Mouse (Mus musculus) midbrain, postnatal 0 days (tissue): ENCODE data around the gene Kif2a. TPM values are rescaled to one million over a fixed set of nuclear protein-coding genes. Genes with fewer than 3 reads are reported as not detected.
"Not testable (repeated sequence)": the region's sequence is repeated elsewhere in the genome, so short reads cannot be mapped to it uniquely, and the experiment has no call there.

Experiments used
- ATAC-seq: fragments of 200-750 bp; cut with Nextera tagmentation; 2 replicates; pipeline ENCODE4 v1.8.0; 2017; ENCODE audit warnings: moderate number of reproducible peaks, mild to moderate bottlenecking, moderate TSS enrichment, moderate library complexity; ENCODE audit not compliant: low FRiP score
- DNase-seq: peaks from one replicate; pipeline ENCODE4 v3.0.0-alpha.2; 2015; ENCODE audit warnings: low spot score
- H3K27ac ChIP-seq: fragments of 300-500 bp; sonication (generic); 2 replicates; pipeline ENCODE4 v1.5.1; 2014; ENCODE audit warnings: low read depth, mild to moderate bottlenecking, low read length, mixed read lengths
- H3K27me3 ChIP-seq: fragments of 300-500 bp; sonication (generic); 2 replicates; pipeline ENCODE4 v1.6.1; 2014; ENCODE audit warnings: low read length, control low read depth, mixed read lengths; ENCODE audit not compliant: insufficient read depth
- H3K36me3 ChIP-seq: fragments of 300-500 bp; sonication (generic); 2 replicates; pipeline ENCODE4 v1.6.1; 2014; ENCODE audit warnings: low read length, control low read depth, mixed read lengths; ENCODE audit not compliant: insufficient read depth
- H3K4me1 ChIP-seq: fragments of 300-500 bp; sonication (generic); 2 replicates; pipeline ENCODE4 v1.6.1; 2014; ENCODE audit warnings: mild to moderate bottlenecking, control low read depth, antibody characterized with exemption, low read length, mixed read lengths; ENCODE audit not compliant: insufficient read depth
- H3K4me2 ChIP-seq: fragments of 300-500 bp; sonication (generic); 2 replicates; pipeline ENCODE4 v1.6.1; 2014; ENCODE audit warnings: low read depth, mild to moderate bottlenecking, low read length, mixed read lengths; ENCODE audit not compliant: poor library complexity, severe bottlenecking
- H3K4me3 ChIP-seq: fragments of 300-500 bp; sonication (generic); 2 replicates; pipeline ENCODE4 v1.5.1; 2014; ENCODE audit warnings: low read depth, mild to moderate bottlenecking, low read length, moderate library complexity
- H3K9ac ChIP-seq: fragments of 300-500 bp; sonication (generic); replicated peaks from 2 replicates; pipeline ENCODE4 v1.6.1; 2014; ENCODE audit warnings: mild to moderate bottlenecking, low read length, moderate library complexity, mixed read lengths; ENCODE audit not compliant: poor library complexity, severe bottlenecking
- H3K9me3 ChIP-seq: fragments of 300-500 bp; sonication (generic); 2 replicates; pipeline ENCODE4 v1.6.1; 2016; ENCODE audit warnings: low read length, control low read depth
- CTCF ChIP-seq: IDR thresholded peaks from 2 replicates; pipeline ENCODE4 v1.5.1; 2016; ENCODE audit warnings: antibody characterized with exemption, mild to moderate bottlenecking
- WGBS: fragments of 180-500 bp; shearing (Covaris S2); extraction: QIAGEN DNeasy Blood & Tissue Kit; methylation state at CpG from one replicate; pipeline ENCODE4 v1.1.7; 2014; 5-methylcytosine and 5-hydroxymethylcytosine counted together
- polyA plus RNA-seq: library from polyadenylated mRNA; unstranded; fragments of >200 nt; fragmentation: Nextera tagmentation; extraction: Ambion mirVana; gene quantifications from 2 replicates; pipeline ENCODE4 v1.2.1, GENCODE M21; 2015
- total RNA-seq: library from RNA; depleted of rRNA; stranded (reverse); fragments of >200 nt; gene quantifications from 2 replicates; pipeline ENCODE4 v1.2.3, GENCODE M21; 2014

The Kif2a gene
- total and polyA plus RNA-seq, 2 experiments from 2014 or later, result 44.4 to 97.3 TPM

DNA sequence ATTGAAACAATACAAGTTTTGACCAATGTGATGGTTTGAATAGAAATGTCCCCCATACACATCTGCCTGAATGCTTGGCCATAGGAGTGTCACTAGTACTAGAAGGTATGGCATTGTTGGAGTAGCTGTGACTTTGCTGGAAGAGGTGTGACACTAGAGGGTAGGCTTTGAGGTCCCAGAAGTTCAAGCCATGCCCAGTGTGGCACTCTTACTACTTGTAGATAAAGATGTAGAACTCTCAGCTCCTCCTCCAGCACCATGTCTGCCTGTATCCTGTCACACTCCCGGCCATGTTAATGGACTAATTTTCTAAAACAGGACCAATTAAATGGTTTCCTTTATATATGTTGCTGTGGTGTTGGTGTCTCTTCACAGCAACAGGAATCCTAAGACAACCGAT lies 10.3 kb downstream of the Kif2a start:
- TF ChIP-seq CTCF, result no peak
- no peak for DNase-seq
- 81% methylated on average over 2 of the region's 2 CpGs for WGBS
- no peaks in the 10 kb centered on the region for H3K36me3 ChIP-seq
- no peaks in the 10 kb centered on the region for H3K9me3 ChIP-seq
- H3K4me2 ChIP-seq, result no peak overlapping the region
- no peak overlapping the region for H3K4me3 ChIP-seq
- no peak overlapping the region for H3K9ac ChIP-seq
- H3K4me1 ChIP-seq, result 0 out of 2 replicates have a peak, but pooled peaks cover 2% of the 10 kb centered on the region
- no peak overlapping the region for H3K27ac ChIP-seq
- no peak for ATAC-seq
- H3K27me3 ChIP-seq, result no peaks in the 10 kb centered on the region

DNA sequence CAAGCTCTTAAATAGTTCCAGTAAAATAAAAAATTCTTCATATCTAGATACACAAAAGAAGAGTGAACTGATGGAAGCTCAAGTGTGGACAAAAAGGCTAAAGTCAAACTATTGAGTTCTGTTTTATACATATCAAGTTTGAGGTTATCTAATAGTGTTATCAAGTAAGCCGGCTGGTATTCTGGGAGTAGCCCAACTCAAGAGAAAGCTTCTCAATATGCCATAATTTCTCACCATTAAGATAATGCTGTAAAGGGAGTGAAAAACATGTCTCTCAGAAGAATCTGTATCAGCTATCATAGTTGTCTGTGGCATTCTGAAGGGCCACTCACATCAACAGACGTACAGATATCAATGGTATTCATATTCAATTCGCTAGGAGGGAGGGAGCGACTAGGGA lies 13.8 kb downstream of the Kif2a start:
- no peaks in the 10 kb centered on the region for H3K36me3 ChIP-seq
- H3K9me3 ChIP-seq, result no peaks in the 10 kb centered on the region
- H3K9ac ChIP-seq, result no peak overlapping the region
- H3K27me3 ChIP-seq, result no peaks in the 10 kb centered on the region
- H3K4me1 ChIP-seq, result 0 out of 2 replicates have a peak, but pooled peaks cover 2% of the 10 kb centered on the region
- H3K4me2 ChIP-seq, result no peak overlapping the region
- WGBS, result 90% methylated on average over 4 of the region's 4 CpGs
- no peak for DNase-seq
- TF ChIP-seq CTCF, result no peak
- H3K27ac ChIP-seq, result no peak overlapping the region
- no peak overlapping the region for H3K4me3 ChIP-seq
- no peak for ATAC-seq

DNA sequence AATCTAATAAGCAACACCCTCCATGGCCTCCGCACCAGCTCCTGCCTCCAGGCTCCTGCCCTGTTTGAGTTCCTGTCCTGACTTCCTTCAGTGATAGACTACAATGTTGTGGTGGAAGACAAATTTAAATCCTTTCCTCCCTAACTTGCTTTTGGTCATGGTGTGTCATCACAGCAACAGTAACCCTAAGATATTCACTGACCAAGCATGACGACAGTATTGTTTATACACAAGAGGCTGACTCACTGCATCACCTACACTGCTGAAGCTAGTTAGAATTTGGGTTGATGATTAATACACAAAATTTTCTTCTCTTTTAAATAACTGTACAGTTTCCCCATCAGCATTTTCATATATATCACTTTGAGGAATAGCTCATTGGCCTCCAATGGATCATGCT lies 18.7 kb downstream of the Kif2a start:
- Histone ChIP-seq H3K36me3 (no peaks in the 10 kb centered on the region), H3K4me3 (no peak overlapping the region), H3K27me3 (no peaks in the 10 kb centered on the region), H3K27ac (no peak overlapping the region), H3K4me1 (no peaks in the 10 kb centered on the region), H3K4me2 (no peak overlapping the region), H3K9ac (no peak overlapping the region), H3K9me3 (no peaks in the 10 kb centered on the region)
- ATAC-seq (no peak), DNase-seq (no peak)
- no peak for TF ChIP-seq CTCF
- 92% methylated on average over 2 of the region's 2 CpGs for WGBS

DNA sequence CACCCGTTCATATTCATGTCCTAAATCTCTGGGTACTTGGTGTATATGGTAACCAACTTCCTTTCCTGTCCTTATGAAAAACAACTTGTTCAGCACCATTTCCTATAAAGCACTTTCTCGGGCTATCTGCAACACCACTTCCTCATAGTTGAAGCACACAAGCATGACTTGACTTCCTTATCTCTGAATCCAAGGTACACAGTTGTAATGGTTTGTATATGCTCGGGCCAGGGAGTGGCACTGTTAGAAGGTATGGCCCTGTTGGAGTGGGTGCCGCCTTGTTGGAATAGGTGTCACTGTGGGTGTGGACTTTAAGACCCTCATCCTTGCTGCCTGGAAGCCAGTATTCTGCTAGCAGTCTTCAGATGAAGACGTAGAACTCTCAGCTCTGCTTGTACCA lies 23.3 kb downstream of the Kif2a start:
- Histone ChIP-seq H3K4me3 (no peak overlapping the region), H3K36me3 (no peaks in the 10 kb centered on the region), H3K27me3 (no peaks in the 10 kb centered on the region), H3K4me2 (no peak overlapping the region), H3K9ac (no peak overlapping the region), H3K4me1 (no peaks in the 10 kb centered on the region), H3K9me3 (no peaks in the 10 kb centered on the region), H3K27ac (no peak overlapping the region)
- no peak for TF ChIP-seq CTCF
- WGBS, result 92% methylated on average over 5 of the region's 5 CpGs
- ATAC-seq, result no peak
- no peak for DNase-seq

DNA sequence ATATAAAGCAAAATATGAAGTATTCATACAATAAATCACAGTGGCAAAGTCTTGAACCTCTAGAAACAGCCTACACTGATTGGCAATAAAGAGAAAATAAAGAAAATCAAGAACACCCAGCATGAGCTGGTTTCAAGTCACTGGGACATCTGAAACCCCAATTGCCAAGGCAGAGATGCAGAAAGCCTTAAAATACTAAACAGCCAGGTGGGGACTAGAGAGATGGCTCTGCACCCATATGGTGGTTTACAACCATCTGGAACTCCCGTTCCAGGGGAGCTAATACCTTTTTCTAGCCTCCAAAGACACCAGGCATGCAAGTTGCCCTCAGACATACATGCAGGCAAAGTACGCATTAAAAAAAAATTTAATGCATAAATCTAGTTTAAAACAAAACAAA lies 23.9 kb downstream of the Kif2a start:
- no peak overlapping the region for H3K27ac ChIP-seq
- no peak for TF ChIP-seq CTCF
- H3K4me2 ChIP-seq, result no peak overlapping the region
- no peaks in the 10 kb centered on the region for H3K4me1 ChIP-seq
- WGBS, result 94% methylated on average over 2 of the region's 2 CpGs
- no peak overlapping the region for H3K4me3 ChIP-seq
- H3K27me3 ChIP-seq, result no peaks in the 10 kb centered on the region
- no peak overlapping the region for H3K9ac ChIP-seq
- H3K36me3 ChIP-seq, result no peaks in the 10 kb centered on the region
- ATAC-seq (no peak), DNase-seq (no peak)
- H3K9me3 ChIP-seq, result no peaks in the 10 kb centered on the region

DNA sequence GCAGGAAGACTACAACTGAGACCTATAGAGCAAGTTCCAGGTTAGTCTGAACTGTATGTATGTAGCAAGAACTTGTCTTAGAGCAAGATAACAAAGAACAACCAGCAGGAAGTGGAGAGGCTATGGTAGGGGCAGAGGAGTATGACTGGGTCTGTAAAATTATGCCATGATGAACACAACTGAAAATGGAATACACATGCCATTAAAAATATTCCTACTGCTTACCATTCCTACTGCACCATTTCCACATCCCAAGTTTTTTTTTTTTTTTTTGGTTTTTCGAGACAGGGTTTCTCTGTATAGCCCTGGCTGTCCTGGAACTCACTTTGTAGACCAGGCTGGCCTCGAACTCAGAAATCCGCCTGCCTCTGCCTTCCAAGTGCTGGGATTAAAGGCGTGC lies 24.4 kb downstream of the Kif2a start:
- not testable (repeated sequence) for H3K9ac ChIP-seq, DNase-seq, H3K9me3 ChIP-seq, H3K4me3 ChIP-seq, H3K27ac ChIP-seq, H3K36me3 ChIP-seq, H3K27me3 ChIP-seq, H3K4me1 ChIP-seq, ATAC-seq, H3K4me2 ChIP-seq
- WGBS, result 93% methylated on average over 3 of the region's 4 CpGs
